Mouse (Mus musculus): ENCODE data around the gene Mpv17l. TPM values are rescaled to one million over a fixed set of nuclear protein-coding genes. Genes with fewer than 3 reads are reported as not detected.
"Not testable (repeated sequence)": the region's sequence is repeated elsewhere in the genome, so short reads cannot be mapped to it uniquely, and the experiment has no call there.

The Mpv17l gene
- 48.6 and 71.1 TPM in 2 replicates for total RNA-seq (2014; rRNA removed)
- polyA plus RNA-seq (2015; fragmentation: Nextera tagmentation; extraction: Ambion mirVana), result 46.4 and 48.4 TPM in 2 replicates

DNA sequence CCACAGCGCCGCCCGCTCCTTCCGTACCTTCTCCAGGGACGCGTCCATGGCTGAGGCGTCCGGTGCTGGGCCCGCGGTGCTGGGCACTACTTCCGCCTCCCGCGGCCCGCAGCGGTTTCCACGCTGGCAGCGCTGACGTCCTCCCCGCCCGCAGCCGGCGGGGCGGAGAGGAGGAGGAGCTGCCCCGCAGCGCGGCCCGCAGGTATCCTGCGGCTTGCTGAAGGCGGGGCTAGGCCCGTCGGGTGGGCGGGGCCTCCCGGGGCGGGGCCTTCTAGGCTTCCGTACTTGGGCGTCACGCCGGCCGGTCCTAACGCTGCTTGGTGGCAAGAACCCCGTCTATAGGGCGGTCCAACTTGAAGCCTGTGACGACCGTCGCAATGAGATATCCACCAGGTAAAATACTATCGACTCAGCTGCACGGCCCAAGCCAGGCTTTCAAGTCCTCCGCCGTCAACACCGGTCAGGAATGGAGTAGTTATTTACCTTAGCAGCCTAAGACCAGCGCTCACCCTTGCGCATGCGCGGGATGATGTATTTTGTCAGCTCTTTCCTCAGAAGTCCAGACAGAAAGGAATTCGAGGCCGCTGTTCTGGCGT lies at the start of gene Mpv17l, which contains the start of gene Pdxdc1:
TSS of gene Mpv17l (plus strand) at position 274 of the 596 bp plus-strand sequence.
TSS of gene Pdxdc1 (minus strand) at position 244 of the 596 bp plus-strand sequence.
- peak within 1 kb of the TSS; percentile 79 for H3K4me2 ChIP-seq (ENCODE audit: low read depth, low read length)
- no peaks in the 10 kb centered on the region for H3K9me3 ChIP-seq (ENCODE audit: low read length)
- H3K27me3 ChIP-seq (ENCODE audit: insufficient read depth, low read length), result no peaks in the 10 kb centered on the region
- H3K36me3 ChIP-seq (ENCODE audit: insufficient read depth, low read length), result no peaks in the 10 kb centered on the region
- no peak for TF ChIP-seq CTCF (IDR thresholded peaks at IDR 0.05; ENCODE audit: low read depth)
- peak within 1 kb of the TSS; percentile 91 for H3K27ac ChIP-seq
- H3K4me3 ChIP-seq (ENCODE audit: low read length), result peak within 1 kb of the TSS; percentile 97
- DNase-seq (ENCODE audit: low spot score), result peak; percentile 97
- peaks cover 10% of the 10 kb centered on the region; the same call in 1 of the 2 replicates for H3K4me1 ChIP-seq (ENCODE audit: insufficient read depth, low read length)
- 2% methylated on average over 53 of the region's 57 CpGs for WGBS
- ATAC-seq, result peak; percentile 96
- H3K9ac ChIP-seq (replicated peaks; ENCODE audit: low read length), result peak within 1 kb of the TSS; percentile 92

DNA sequence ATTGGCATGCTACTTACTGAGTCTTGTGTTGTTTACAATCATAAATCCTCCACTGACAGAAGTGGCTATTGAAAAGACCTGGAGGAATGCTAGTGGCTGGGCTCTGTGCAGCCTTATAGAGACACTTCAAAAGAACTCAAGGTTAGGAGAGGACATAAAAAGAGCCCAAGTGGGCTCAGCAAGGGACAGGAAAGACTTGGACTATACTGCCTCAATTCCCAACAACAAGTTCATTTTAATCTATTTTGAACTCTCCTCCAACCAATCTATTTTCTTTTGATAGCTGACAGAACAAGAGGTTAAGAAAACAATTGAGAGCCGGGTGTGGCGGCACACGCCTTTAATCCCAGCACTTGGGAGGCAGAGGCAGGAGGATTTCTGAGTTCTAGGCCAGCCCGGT lies 49.1 kb upstream of the Mpv17l start:
- no peak for ATAC-seq
- WGBS, result 97% methylated on average over 4 of the region's 4 CpGs
- H3K36me3 ChIP-seq (ENCODE audit: insufficient read depth, low read length), result peaks cover 29% of the 10 kb centered on the region
- H3K9me3 ChIP-seq (ENCODE audit: low read length), result no peaks in the 10 kb centered on the region
- H3K27ac ChIP-seq, result no peak overlapping the region
- DNase-seq (ENCODE audit: low spot score), result no peak
- H3K9ac ChIP-seq (replicated peaks; ENCODE audit: low read length), result no peak overlapping the region
- H3K4me1 ChIP-seq (ENCODE audit: insufficient read depth, low read length), result no peaks in the 10 kb centered on the region
- H3K27me3 ChIP-seq (ENCODE audit: insufficient read depth, low read length), result no peaks in the 10 kb centered on the region
- no peak for TF ChIP-seq CTCF (IDR thresholded peaks at IDR 0.05; ENCODE audit: low read depth)
- H3K4me2 ChIP-seq (ENCODE audit: low read depth, low read length), result no peak overlapping the region
- no peak overlapping the region for H3K4me3 ChIP-seq (ENCODE audit: low read length)

DNA sequence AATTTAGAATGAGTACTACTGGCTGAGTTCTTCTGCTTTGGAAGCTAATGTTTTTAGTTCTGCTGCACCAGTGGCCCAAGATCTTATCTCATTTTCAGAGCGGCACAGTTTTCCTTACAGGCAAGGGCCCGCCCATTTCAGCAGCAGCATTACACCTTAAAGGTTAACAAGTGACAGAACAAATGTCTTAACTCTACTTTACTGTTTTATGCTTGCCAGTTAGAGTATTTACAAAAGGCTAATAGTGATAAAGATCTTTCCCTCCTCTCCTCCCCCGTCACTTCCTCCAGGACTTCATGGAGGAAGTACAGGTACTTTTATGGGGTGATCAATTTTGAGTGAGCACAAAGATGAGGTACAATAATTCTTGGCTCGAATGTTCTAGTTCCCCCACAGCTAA lies 36.9 kb upstream of the Mpv17l start:
- H3K27ac ChIP-seq, result no peak overlapping the region
- no peak overlapping the region for H3K4me3 ChIP-seq (ENCODE audit: low read length)
- 85% methylated on average over 4 of the region's 4 CpGs for WGBS
- no peak overlapping the region for H3K4me2 ChIP-seq (ENCODE audit: low read depth, low read length)
- DNase-seq (ENCODE audit: low spot score) (no peak), ATAC-seq (no peak)
- no peak overlapping the region for H3K9ac ChIP-seq (replicated peaks; ENCODE audit: low read length)
- no peaks in the 10 kb centered on the region for H3K4me1 ChIP-seq (ENCODE audit: insufficient read depth, low read length)
- TF ChIP-seq CTCF (IDR thresholded peaks at IDR 0.05; ENCODE audit: low read depth), result no peak
- no peaks in the 10 kb centered on the region for H3K27me3 ChIP-seq (ENCODE audit: insufficient read depth, low read length)
- peaks cover 5% of the 10 kb centered on the region; the same call in 1 of the 2 replicates for H3K36me3 ChIP-seq (ENCODE audit: insufficient read depth, low read length)
- no peaks in the 10 kb centered on the region for H3K9me3 ChIP-seq (ENCODE audit: low read length)

DNA sequence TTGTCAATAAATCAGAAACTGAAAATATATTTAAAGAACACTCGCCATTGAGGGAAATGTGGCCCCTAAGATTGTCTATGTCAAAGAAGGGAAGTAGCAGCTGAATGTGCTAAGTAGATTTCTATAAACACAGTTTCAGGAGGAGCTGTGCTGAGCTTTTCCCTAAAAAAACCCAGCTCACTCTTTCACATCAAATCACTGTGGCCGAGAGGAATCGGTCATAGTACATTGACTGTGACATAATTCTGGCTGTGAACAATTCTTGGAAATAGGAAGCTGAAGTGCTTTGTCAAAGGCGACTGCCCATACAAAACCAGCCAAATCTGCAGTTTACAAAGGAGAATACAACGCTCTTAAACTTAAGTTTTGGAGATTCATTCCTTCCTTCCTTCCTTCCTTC lies 36.3 kb upstream of the Mpv17l start:
- no peak overlapping the region for H3K4me3 ChIP-seq (ENCODE audit: low read length)
- peaks cover 5% of the 10 kb centered on the region; the same call in 1 of the 2 replicates for H3K36me3 ChIP-seq (ENCODE audit: insufficient read depth, low read length)
- H3K9ac ChIP-seq (replicated peaks; ENCODE audit: low read length), result no peak overlapping the region
- no peaks in the 10 kb centered on the region for H3K4me1 ChIP-seq (ENCODE audit: insufficient read depth, low read length)
- TF ChIP-seq CTCF (IDR thresholded peaks at IDR 0.05; ENCODE audit: low read depth), result no peak
- H3K4me2 ChIP-seq (ENCODE audit: low read depth, low read length), result no peak overlapping the region
- H3K27me3 ChIP-seq (ENCODE audit: insufficient read depth, low read length), result no peaks in the 10 kb centered on the region
- DNase-seq (ENCODE audit: low spot score) (no peak), ATAC-seq (no peak)
- 79% methylated on average over 5 of the region's 5 CpGs for WGBS
- no peak overlapping the region for H3K27ac ChIP-seq
- H3K9me3 ChIP-seq (ENCODE audit: low read length), result no peaks in the 10 kb centered on the region

DNA sequence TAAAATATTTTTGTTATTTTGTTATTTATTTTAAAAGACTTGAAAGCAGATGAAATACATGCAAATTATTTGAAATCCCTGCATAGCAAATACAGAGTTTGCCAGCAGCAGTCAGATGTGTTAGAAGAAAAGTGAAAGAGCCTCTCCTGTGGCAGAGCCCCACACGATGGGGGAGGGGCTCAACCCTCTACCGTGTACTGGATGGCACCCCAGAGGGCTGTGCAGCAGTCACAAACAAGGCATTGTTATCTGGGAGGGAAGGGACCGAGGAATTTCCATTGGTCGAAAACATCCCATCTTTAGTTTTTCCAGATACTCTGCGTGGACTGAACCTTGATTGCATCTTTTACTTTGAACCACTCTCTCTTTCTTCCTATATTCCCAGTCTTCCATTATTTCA lies 35.6 kb upstream of the Mpv17l start:
- H3K36me3 ChIP-seq (ENCODE audit: insufficient read depth, low read length); H3K27me3 ChIP-seq (ENCODE audit: insufficient read depth, low read length); H3K9ac ChIP-seq (replicated peaks; ENCODE audit: low read length); H3K9me3 ChIP-seq (ENCODE audit: low read length); H3K4me1 ChIP-seq (ENCODE audit: insufficient read depth, low read length); H3K4me3 ChIP-seq (ENCODE audit: low read length): not testable (repeated sequence)
- ATAC-seq (peak; percentile 65; the same call in 1 of the 2 replicates), DNase-seq (ENCODE audit: low spot score) (peak; percentile 34)
- 14% methylated on average over 5 of the region's 5 CpGs for WGBS
- H3K27ac ChIP-seq, result peak overlapping the region; percentile 62; the same call in 1 of the 2 replicates
- 0 out of 2 replicates have a peak overlapping the region, but pooled peaks have one; percentile 43 for H3K4me2 ChIP-seq (ENCODE audit: low read depth, low read length)

GRCm38 (mm10) chr16:13867910-13868514 lies 34.9 kb upstream of the Mpv17l start:
- H3K4me1 ChIP-seq (ENCODE audit: insufficient read depth, low read length), result no peaks in the 10 kb centered on the region
- H3K27me3 ChIP-seq (ENCODE audit: insufficient read depth, low read length), result no peaks in the 10 kb centered on the region
- DNase-seq (ENCODE audit: low spot score) (peak; percentile 25), ATAC-seq (peak; percentile 84)
- peaks cover 5% of the 10 kb centered on the region; the same call in 1 of the 2 replicates for H3K36me3 ChIP-seq (ENCODE audit: insufficient read depth, low read length)
- H3K9me3 ChIP-seq (ENCODE audit: low read length), result no peaks in the 10 kb centered on the region
- H3K4me3 ChIP-seq (ENCODE audit: low read length), result peak overlapping the region; percentile 20
- H3K27ac ChIP-seq, result peak overlapping the region; percentile 62; the same call in 1 of the 2 replicates
- 11% methylated on average over 41 of the region's 42 CpGs for WGBS
- TF ChIP-seq CTCF (IDR thresholded peaks at IDR 0.05; ENCODE audit: low read depth), result no peak
- H3K9ac ChIP-seq (replicated peaks; ENCODE audit: low read length), result peak overlapping the region; percentile 35; the same call in 1 of the 2 replicates
- peak overlapping the region; percentile 43 for H3K4me2 ChIP-seq (ENCODE audit: low read depth, low read length)

GRCm38 (mm10) chr16:13875483-13875882 lies 27.5 kb upstream of the Mpv17l start:
- DNase-seq (ENCODE audit: low spot score) (no peak), ATAC-seq (no peak)
- 94% methylated on average over 4 of the region's 4 CpGs for WGBS
- H3K27me3 ChIP-seq (ENCODE audit: insufficient read depth, low read length), result no peaks in the 10 kb centered on the region
- no peak overlapping the region for H3K9ac ChIP-seq (replicated peaks; ENCODE audit: low read length)
- H3K27ac ChIP-seq, result no peak overlapping the region
- no peaks in the 10 kb centered on the region for H3K9me3 ChIP-seq (ENCODE audit: low read length)
- TF ChIP-seq CTCF (IDR thresholded peaks at IDR 0.05; ENCODE audit: low read depth), result no peak
- no peak overlapping the region for H3K4me3 ChIP-seq (ENCODE audit: low read length)
- no peak overlapping the region for H3K4me2 ChIP-seq (ENCODE audit: low read depth, low read length)
- no peaks in the 10 kb centered on the region for H3K4me1 ChIP-seq (ENCODE audit: insufficient read depth, low read length)
- H3K36me3 ChIP-seq (ENCODE audit: insufficient read depth, low read length), result peaks cover 10% of the 10 kb centered on the region; the same call in 1 of the 2 replicates
